Mouse (Mus musculus): ENCODE data around the gene Cnpy3.

DNA sequence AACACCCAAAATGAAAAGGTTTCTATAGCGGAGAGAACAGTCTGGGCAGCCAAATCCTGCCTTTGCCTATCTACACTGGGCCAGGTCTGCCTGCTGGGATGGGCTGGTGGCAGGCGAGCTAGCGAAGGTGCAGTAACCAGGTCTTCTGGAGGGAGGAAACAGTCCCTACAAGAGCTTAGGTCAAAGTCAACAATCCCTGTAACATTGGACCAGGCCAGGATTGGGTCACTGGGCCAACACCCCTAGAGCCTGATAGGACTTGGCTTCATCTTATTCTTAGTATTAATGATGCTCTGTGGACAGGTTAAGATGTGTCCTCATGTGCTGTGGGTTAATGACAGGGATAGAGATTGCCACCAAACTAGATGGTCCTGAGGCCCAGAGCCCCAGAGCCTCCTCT, 18.0 kb downstream of the Cnpy3 start:
- TF ChIP-seq TAL1 (IDR thresholded peaks at IDR 0.05; ENCODE audit: low read length) (no peak), GATA1 (IDR thresholded peaks at IDR 0.05; ENCODE audit: low read length) (no peak)
